Mouse (Mus musculus) limb, embryonic 14.5 days (tissue): Measurements from ENCODE around the gene Gstp2. TPM values are rescaled to one million over a fixed set of nuclear protein-coding genes. Genes with fewer than 3 reads are reported as not detected.

ENCODE experiments used
- ATAC-seq: fragments of 200-750 bp; cut with Nextera tagmentation; 2 replicates; pipeline ENCODE4 v1.8.0; 2017; ENCODE audit warnings: low read depth, moderate number of reproducible peaks, moderate TSS enrichment; ENCODE audit not compliant: low FRiP score
- DNase-seq: peaks from one replicate; pipeline ENCODE4 v3.0.0-alpha.2; 2015; ENCODE audit warnings: low spot score
- H3K27ac ChIP-seq: fragments of 300-500 bp; sonication (generic); replicated peaks from 2 replicates; pipeline ENCODE4 v1.5.1; 2014; ENCODE audit warnings: low read depth, mild to moderate bottlenecking, low read length, moderate library complexity, mixed read lengths
- H3K27me3 ChIP-seq: fragments of 300-500 bp; sonication (generic); 2 replicates; pipeline ENCODE4 v1.6.1; 2014; ENCODE audit warnings: low read length, mixed read lengths; ENCODE audit not compliant: control insufficient read depth, insufficient read depth
- H3K36me3 ChIP-seq: fragments of 300-500 bp; sonication (generic); 2 replicates; pipeline ENCODE4 v1.6.1; 2014; ENCODE audit warnings: mild to moderate bottlenecking, low read length, moderate library complexity, mixed read lengths; ENCODE audit not compliant: control insufficient read depth, insufficient read depth
- H3K4me1 ChIP-seq: fragments of 300-500 bp; sonication (generic); 2 replicates; pipeline ENCODE4 v1.6.1; 2014; ENCODE audit warnings: antibody characterized with exemption, low read length, mixed read lengths; ENCODE audit not compliant: control insufficient read depth, insufficient read depth
- H3K4me2 ChIP-seq: fragments of 300-500 bp; sonication (generic); replicated peaks from 2 replicates; pipeline ENCODE4 v1.6.1; 2014; ENCODE audit warnings: low read depth, mild to moderate bottlenecking, low read length, moderate library complexity; ENCODE audit not compliant: severe bottlenecking
- H3K4me3 ChIP-seq: fragments of 300-500 bp; sonication (generic); replicated peaks from 2 replicates; pipeline ENCODE4 v1.5.1; 2014; ENCODE audit warnings: low read length
- H3K9ac ChIP-seq: fragments of 300-500 bp; sonication (generic); 2 replicates; pipeline ENCODE4 v1.6.1; 2014; ENCODE audit warnings: mild to moderate bottlenecking, low read depth, low read length, moderate library complexity; ENCODE audit not compliant: severe bottlenecking
- H3K9me3 ChIP-seq: fragments of 300-500 bp; sonication (generic); 2 replicates; pipeline ENCODE4 v1.6.1; 2016; ENCODE audit warnings: low read length; ENCODE audit not compliant: control insufficient read depth
- POLR2A ChIP-seq: fragments of 200-500 bp; IDR thresholded peaks from 2 replicates; pipeline ENCODE4 v1.8.0; 2012; ENCODE audit warnings: inconsistent platforms, mild to moderate bottlenecking, moderate library complexity, borderline replicate concordance; ENCODE audit not compliant: insufficient read depth, insufficient read length; ENCODE audit errors: extremely low read depth
- WGBS: fragments of 180-500 bp; shearing (Covaris S2); extraction: QIAGEN DNeasy Blood & Tissue Kit; methylation state at CpG from one replicate; pipeline ENCODE4 v1.1.7; 2014; 5-methylcytosine and 5-hydroxymethylcytosine counted together
- polyA plus RNA-seq, 2 experiments: library from polyadenylated mRNA; depleted of rRNA in 1 of 2; stranded (reverse) in 1 of 2; unstranded in 1 of 2; fragments of >200 nt; fragmentation: Nextera tagmentation in 1 of 2; extraction: Ambion mirVana in 1 of 2; gene quantifications; 2 replicates each; pipeline versions ENCODE4 v1.2.1 to v1.2.3; 2012 to 2014

Gstp2 gene
- polyA plus RNA-seq, 2 experiments = 1.7 to 10.8 TPM

DNA sequence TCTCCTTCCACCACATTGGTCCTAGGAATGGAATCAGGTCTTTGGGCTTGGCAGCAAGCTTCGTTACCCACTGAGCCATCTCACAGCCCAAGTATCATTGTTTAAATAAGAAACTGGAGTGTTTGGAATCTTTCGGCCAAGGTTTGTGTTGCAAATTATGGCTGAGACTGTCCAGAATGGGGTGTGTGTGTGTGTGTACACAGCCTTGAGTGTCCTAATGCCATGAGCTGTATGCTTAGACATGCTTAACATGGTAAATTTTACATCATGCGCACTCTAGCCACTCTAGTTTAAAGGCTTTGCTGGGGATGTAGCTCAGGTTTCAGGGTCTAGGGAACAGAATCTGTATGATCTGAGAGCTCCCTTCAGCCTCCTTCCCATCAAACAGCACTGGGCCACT, 50.3 kb downstream of the Gstp2 start:
- TF ChIP-seq POLR2A = no peak
- no peak overlapping the region for H3K4me3 ChIP-seq
- no peaks in the 10 kb centered on the region for H3K36me3 ChIP-seq
- no peaks in the 10 kb centered on the region for H3K9me3 ChIP-seq
- no peak overlapping the region for H3K27ac ChIP-seq
- WGBS = 91% methylated on average over 3 of the region's 3 CpGs
- no peak overlapping the region for H3K9ac ChIP-seq
- H3K4me1 ChIP-seq = peaks cover 4% of the 10 kb centered on the region; the same call in 1 of the 2 replicates
- H3K27me3 ChIP-seq = no peaks in the 10 kb centered on the region
- DNase-seq (no peak), ATAC-seq (no peak)
- no peak overlapping the region for H3K4me2 ChIP-seq

DNA sequence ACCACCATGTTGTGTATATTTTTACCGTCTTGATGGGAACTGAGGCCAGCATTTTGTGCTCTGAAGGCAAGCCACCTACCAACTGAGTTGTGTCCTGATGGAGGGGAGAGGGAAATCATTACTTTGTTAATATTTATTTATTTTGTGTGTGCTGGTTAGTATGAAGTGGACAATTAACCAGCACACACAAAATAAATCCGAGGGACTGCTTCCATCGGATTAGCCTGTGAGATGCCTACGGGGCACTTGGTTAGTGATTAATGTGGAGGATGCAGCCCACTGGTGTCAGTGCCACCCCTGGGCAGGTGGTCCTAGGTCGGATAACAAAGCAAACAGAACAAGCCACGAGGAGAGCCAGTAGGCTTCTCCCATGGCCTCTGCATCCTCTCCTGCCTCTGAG, 50.9 kb downstream of the Gstp2 start:
- no peak overlapping the region for H3K4me2 ChIP-seq
- H3K36me3 ChIP-seq = no peaks in the 10 kb centered on the region
- ATAC-seq (no peak), DNase-seq (no peak)
- no peak for TF ChIP-seq POLR2A
- no peaks in the 10 kb centered on the region for H3K9me3 ChIP-seq
- WGBS = 74% methylated on average over 6 of the region's 6 CpGs
- no peak overlapping the region for H3K9ac ChIP-seq
- no peaks in the 10 kb centered on the region for H3K27me3 ChIP-seq
- H3K27ac ChIP-seq = no peak overlapping the region
- peaks cover 4% of the 10 kb centered on the region; the same call in 1 of the 2 replicates for H3K4me1 ChIP-seq
- no peak overlapping the region for H3K4me3 ChIP-seq

DNA sequence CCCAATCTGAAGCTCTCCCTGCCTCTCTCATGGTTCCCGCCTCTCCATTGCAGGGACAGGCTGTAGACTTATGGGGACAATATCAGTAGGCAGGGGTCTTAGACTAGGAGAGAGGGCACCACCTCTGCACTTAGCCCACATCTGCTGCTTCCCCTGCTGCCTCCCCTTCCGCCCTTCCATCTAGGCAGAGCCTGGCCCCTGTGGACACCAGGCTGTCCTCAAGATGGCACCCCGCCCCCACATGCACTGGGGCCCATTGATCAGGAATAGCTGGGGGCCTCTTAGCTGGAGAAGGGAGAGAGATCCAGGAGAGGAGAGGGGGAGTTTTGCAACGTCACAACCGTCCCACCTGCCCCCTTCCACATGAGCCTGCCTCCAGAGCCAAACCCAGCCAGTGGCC, 53.4 kb downstream of the Gstp2 start, which contains the start of gene Tbx10:
Gene Tbx10 (plus strand): TSS at position 337 of the 400 bp plus-strand sequence.
- Histone ChIP-seq H3K36me3 (no peaks in the 10 kb centered on the region), H3K27ac (no peak within 1 kb of the TSS), H3K9me3 (peaks cover 4% of the 10 kb centered on the region; the same call in 1 of the 2 replicates), H3K4me2 (no peak within 1 kb of the TSS), H3K4me3 (no peak within 1 kb of the TSS), H3K4me1 (no peaks in the 10 kb centered on the region), H3K27me3 (no peaks in the 10 kb centered on the region), H3K9ac (no peak within 1 kb of the TSS)
- ATAC-seq (no peak), DNase-seq (no peak)
- no peak for TF ChIP-seq POLR2A
- 48% methylated on average over 5 of the region's 5 CpGs for WGBS

DNA sequence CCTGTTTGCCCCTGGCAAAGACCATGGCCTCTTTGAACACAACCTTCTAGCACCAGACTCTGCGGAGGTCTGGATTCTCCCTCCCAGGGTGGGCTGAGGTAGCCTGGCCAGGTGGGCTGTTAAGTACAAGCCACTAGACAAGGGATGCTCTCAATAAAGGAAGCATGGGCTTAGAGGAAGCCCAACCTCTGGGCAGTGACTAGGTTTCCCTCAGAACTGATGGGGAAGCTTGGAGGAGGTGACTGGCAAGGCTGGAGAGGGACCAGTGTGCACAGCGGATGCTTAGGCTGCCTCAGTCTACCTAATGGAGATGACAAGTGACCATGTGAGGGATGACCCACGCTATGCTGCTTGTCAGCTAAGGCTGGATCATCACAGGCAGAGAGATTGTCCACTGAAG, 53.9 kb downstream of the Gstp2 start:
- H3K9ac ChIP-seq = no peak overlapping the region
- TF ChIP-seq POLR2A = no peak
- H3K4me2 ChIP-seq = no peak overlapping the region
- no peaks in the 10 kb centered on the region for H3K36me3 ChIP-seq
- no peak overlapping the region for H3K27ac ChIP-seq
- H3K4me3 ChIP-seq = no peak overlapping the region
- no peak for ATAC-seq
- H3K4me1 ChIP-seq = peaks cover 1% of the 10 kb centered on the region
- no peak for DNase-seq
- peaks cover 4% of the 10 kb centered on the region; the same call in 1 of the 2 replicates for H3K9me3 ChIP-seq
- no peaks in the 10 kb centered on the region for H3K27me3 ChIP-seq
- WGBS = 76% methylated on average over 3 of the region's 3 CpGs

DNA sequence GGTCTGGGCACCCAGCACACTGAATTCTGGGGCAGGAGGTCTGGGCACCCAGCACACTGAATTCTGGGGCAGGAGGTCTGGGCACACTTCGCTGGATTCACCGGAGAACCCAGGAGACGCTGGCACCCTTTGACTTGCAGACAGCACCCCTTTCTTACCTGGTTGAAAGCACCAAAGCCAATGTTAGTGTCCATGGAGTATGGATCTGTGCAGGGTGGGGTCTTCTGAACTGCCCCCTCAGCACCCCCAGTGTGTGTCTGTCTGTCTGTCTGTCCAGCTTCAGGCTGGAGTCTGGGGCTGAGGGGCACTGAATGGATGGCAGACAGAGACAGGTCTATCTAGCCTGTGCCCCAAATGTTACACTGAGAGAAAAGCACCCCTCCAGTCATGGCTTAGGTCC, 54.3 kb downstream of the Gstp2 start:
- H3K27me3 ChIP-seq = no peaks in the 10 kb centered on the region
- no peak overlapping the region for H3K9ac ChIP-seq
- ATAC-seq (no peak), DNase-seq (no peak)
- no peaks in the 10 kb centered on the region for H3K36me3 ChIP-seq
- peaks cover 5% of the 10 kb centered on the region for H3K4me1 ChIP-seq
- no peak overlapping the region for H3K4me2 ChIP-seq
- no peak overlapping the region for H3K27ac ChIP-seq
- H3K4me3 ChIP-seq = no peak overlapping the region
- peaks cover 4% of the 10 kb centered on the region; the same call in 1 of the 2 replicates for H3K9me3 ChIP-seq
- TF ChIP-seq POLR2A = no peak
- 94% methylated on average over 3 of the region's 3 CpGs for WGBS

DNA sequence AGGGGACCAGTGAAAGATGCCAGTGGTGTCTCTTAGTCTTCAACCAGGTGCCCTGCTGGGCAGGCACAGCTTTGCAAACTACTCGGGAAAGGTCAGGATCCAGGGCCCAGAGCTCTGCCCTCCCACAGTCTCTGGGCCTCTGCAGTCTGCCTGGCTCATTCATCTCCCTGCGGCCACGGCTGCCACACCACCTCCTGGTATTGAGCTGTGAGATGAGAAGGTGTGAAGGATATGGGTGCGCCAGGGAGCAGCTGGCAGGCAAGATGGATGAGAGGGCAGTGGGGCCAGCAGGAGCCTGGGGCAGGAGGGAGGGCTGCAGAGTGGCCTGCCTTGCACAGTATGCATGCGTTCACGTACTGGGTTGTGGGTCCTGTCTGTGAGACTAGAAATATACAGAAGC, 55.0 kb downstream of the Gstp2 start:
- Histone ChIP-seq H3K4me3 (no peak overlapping the region), H3K9ac (no peak overlapping the region), H3K9me3 (peaks cover 4% of the 10 kb centered on the region; the same call in 1 of the 2 replicates), H3K27ac (no peak overlapping the region), H3K4me1 (peaks cover 13% of the 10 kb centered on the region), H3K27me3 (no peaks in the 10 kb centered on the region), H3K4me2 (no peak overlapping the region), H3K36me3 (no peaks in the 10 kb centered on the region)
- no peak for TF ChIP-seq POLR2A
- no peak for ATAC-seq
- no peak for DNase-seq
- 20% methylated on average over 6 of the region's 6 CpGs for WGBS

Other genes with a start within 250 kb of the Gstp2 start
Only the 30 nearest of the 33 such genes appear.
- 145 and 191 TPM in 2 replicates for gene Tcirg1, start 138.9 kb downstream of the Gstp2 start, polyA plus RNA-seq (2012; rRNA removed)
- gene Tcirg1, start 138.9 kb downstream of the Gstp2 start, polyA plus RNA-seq (2014; fragmentation: Nextera tagmentation; extraction: Ambion mirVana) = 36.8 and 37.8 TPM in 2 replicates
- 186 and 202 TPM in 2 replicates for gene Ndufs8, start 133.2 kb downstream of the Gstp2 start, polyA plus RNA-seq (2012; rRNA removed)
- 314 and 322 TPM in 2 replicates for gene Ndufs8, start 133.2 kb downstream of the Gstp2 start, polyA plus RNA-seq (2014; fragmentation: Nextera tagmentation; extraction: Ambion mirVana)
- gene Aldh3b1, start 116.2 kb downstream of the Gstp2 start, polyA plus RNA-seq (2012; rRNA removed) = 1.8 and 1.9 TPM in 2 replicates
- gene Aldh3b1, start 116.2 kb downstream of the Gstp2 start, polyA plus RNA-seq (2014; fragmentation: Nextera tagmentation; extraction: Ambion mirVana) = 2.6 and 2.9 TPM in 2 replicates
- gene Unc93b1, start 110.8 kb downstream of the Gstp2 start, polyA plus RNA-seq (2012; rRNA removed) = 33.3 and 40.7 TPM in 2 replicates
- gene Unc93b1, start 110.8 kb downstream of the Gstp2 start, polyA plus RNA-seq (2014; fragmentation: Nextera tagmentation; extraction: Ambion mirVana) = 21.9 and 23.3 TPM in 2 replicates
- gene Aldh3b3, start 87.4 kb downstream of the Gstp2 start, polyA plus RNA-seq (2012; rRNA removed) = 0.32 and 0.52 TPM in 2 replicates
- 0.33 and 0.39 TPM in 2 replicates for gene Aldh3b3, start 87.4 kb downstream of the Gstp2 start, polyA plus RNA-seq (2014; fragmentation: Nextera tagmentation; extraction: Ambion mirVana)
- gene Aldh3b2, start 73.7 kb downstream of the Gstp2 start, polyA plus RNA-seq (2012; rRNA removed) = 10.7 and 14.5 TPM in 2 replicates
- 28.1 and 30.3 TPM in 2 replicates for gene Aldh3b2, start 73.7 kb downstream of the Gstp2 start, polyA plus RNA-seq (2014; fragmentation: Nextera tagmentation; extraction: Ambion mirVana)
- gene Acy3, start 59.5 kb downstream of the Gstp2 start, polyA plus RNA-seq (2012; rRNA removed) = 9.4 and 12.8 TPM in 2 replicates
- 6.7 and 9.2 TPM in 2 replicates for gene Acy3, start 59.5 kb downstream of the Gstp2 start, polyA plus RNA-seq (2014; fragmentation: Nextera tagmentation; extraction: Ambion mirVana)
- 0.08 and 0.12 TPM in 2 replicates for gene Tbx10, start 53.3 kb downstream of the Gstp2 start, polyA plus RNA-seq (2012; rRNA removed)
- 0.28 TPM in 1 of 2 replicates, not detected in the other for gene Tbx10, start 53.3 kb downstream of the Gstp2 start, polyA plus RNA-seq (2014; fragmentation: Nextera tagmentation; extraction: Ambion mirVana)
- 18.3 and 21.0 TPM in 2 replicates for gene Nudt8, start 45.4 kb downstream of the Gstp2 start, polyA plus RNA-seq (2012; rRNA removed)
- gene Nudt8, start 45.4 kb downstream of the Gstp2 start, polyA plus RNA-seq (2014; fragmentation: Nextera tagmentation; extraction: Ambion mirVana) = 35.8 and 38.9 TPM in 2 replicates
- gene Gm49405, start 45.4 kb downstream of the Gstp2 start, polyA plus RNA-seq (2012; rRNA removed) = 7.0 and 8.0 TPM in 2 replicates
- gene Gm49405, start 45.4 kb downstream of the Gstp2 start, polyA plus RNA-seq (2014; fragmentation: Nextera tagmentation; extraction: Ambion mirVana) = 2.3 and 3.3 TPM in 2 replicates
- 19.6 and 22.4 TPM in 2 replicates for gene Doc2g, start 42.7 kb downstream of the Gstp2 start, polyA plus RNA-seq (2012; rRNA removed)
- 3.4 and 3.9 TPM in 2 replicates for gene Doc2g, start 42.7 kb downstream of the Gstp2 start, polyA plus RNA-seq (2014; fragmentation: Nextera tagmentation; extraction: Ambion mirVana)
- gene Ndufv1, start 33.2 kb downstream of the Gstp2 start, polyA plus RNA-seq (2012; rRNA removed) = 141 and 157 TPM in 2 replicates
- gene Ndufv1, start 33.2 kb downstream of the Gstp2 start, polyA plus RNA-seq (2014; fragmentation: Nextera tagmentation; extraction: Ambion mirVana) = 193 and 194 TPM in 2 replicates
- 291 and 325 TPM in 2 replicates for gene Gstp1, start 8.0 kb downstream of the Gstp2 start, polyA plus RNA-seq (2012; rRNA removed)
- gene Gstp1, start 8.0 kb downstream of the Gstp2 start, polyA plus RNA-seq (2014; fragmentation: Nextera tagmentation; extraction: Ambion mirVana) = 508 and 540 TPM in 2 replicates
- gene Gstp3, start 13.5 kb upstream of the Gstp2 start, polyA plus RNA-seq (2012; rRNA removed) = 0.63 and 0.69 TPM in 2 replicates
- gene Gstp3, start 13.5 kb upstream of the Gstp2 start, polyA plus RNA-seq (2014; fragmentation: Nextera tagmentation; extraction: Ambion mirVana) = 0.41 and 0.47 TPM in 2 replicates
- gene Cabp2, start 35.6 kb upstream of the Gstp2 start, polyA plus RNA-seq (2012; rRNA removed) = not detected in 2 replicates
- gene Cabp2, start 35.6 kb upstream of the Gstp2 start, polyA plus RNA-seq (2014; fragmentation: Nextera tagmentation; extraction: Ambion mirVana) = not detected in 2 replicates
- 45.2 and 52.1 TPM in 2 replicates for gene Cdk2ap2, start 51.2 kb upstream of the Gstp2 start, polyA plus RNA-seq (2012; rRNA removed)
- gene Cdk2ap2, start 51.2 kb upstream of the Gstp2 start, polyA plus RNA-seq (2014; fragmentation: Nextera tagmentation; extraction: Ambion mirVana) = 67.0 and 67.6 TPM in 2 replicates
- 16.2 and 20.8 TPM in 2 replicates for gene Pitpnm1, start 54.0 kb upstream of the Gstp2 start, polyA plus RNA-seq (2012; rRNA removed)
- gene Pitpnm1, start 54.0 kb upstream of the Gstp2 start, polyA plus RNA-seq (2014; fragmentation: Nextera tagmentation; extraction: Ambion mirVana) = 4.5 and 6.7 TPM in 2 replicates
- gene Aip, start 79.8 kb upstream of the Gstp2 start, polyA plus RNA-seq (2012; rRNA removed) = 96.0 and 119 TPM in 2 replicates
- gene Aip, start 79.8 kb upstream of the Gstp2 start, polyA plus RNA-seq (2014; fragmentation: Nextera tagmentation; extraction: Ambion mirVana) = 86.4 and 95.7 TPM in 2 replicates
- gene Gpr152, start 93.8 kb upstream of the Gstp2 start, polyA plus RNA-seq (2012; rRNA removed) = 0.01 and 0.05 TPM in 2 replicates
- gene Gpr152, start 93.8 kb upstream of the Gstp2 start, polyA plus RNA-seq (2014; fragmentation: Nextera tagmentation; extraction: Ambion mirVana) = not detected in 2 replicates
- gene Cabp4, start 98.0 kb upstream of the Gstp2 start, polyA plus RNA-seq (2012; rRNA removed) = 0.05 and 0.06 TPM in 2 replicates
- 0.10 TPM in 2 replicates for gene Cabp4, start 98.0 kb upstream of the Gstp2 start, polyA plus RNA-seq (2014; fragmentation: Nextera tagmentation; extraction: Ambion mirVana)
- 229 and 261 TPM in 2 replicates for gene Coro1b, start 102.6 kb upstream of the Gstp2 start, polyA plus RNA-seq (2012; rRNA removed)
- gene Coro1b, start 102.6 kb upstream of the Gstp2 start, polyA plus RNA-seq (2014; fragmentation: Nextera tagmentation; extraction: Ambion mirVana) = 148 and 153 TPM in 2 replicates
- gene Ptprcap, start 107.6 kb upstream of the Gstp2 start, polyA plus RNA-seq (2012; rRNA removed) = 7.0 and 8.9 TPM in 2 replicates
- 7.8 and 8.9 TPM in 2 replicates for gene Ptprcap, start 107.6 kb upstream of the Gstp2 start, polyA plus RNA-seq (2014; fragmentation: Nextera tagmentation; extraction: Ambion mirVana)
- 76.4 and 85.1 TPM in 2 replicates for gene Rps6kb2, start 117.3 kb upstream of the Gstp2 start, polyA plus RNA-seq (2012; rRNA removed)
- 43.0 and 47.2 TPM in 2 replicates for gene Rps6kb2, start 117.3 kb upstream of the Gstp2 start, polyA plus RNA-seq (2014; fragmentation: Nextera tagmentation; extraction: Ambion mirVana)
- gene Carns1, start 129.5 kb upstream of the Gstp2 start, polyA plus RNA-seq (2012; rRNA removed) = 2.6 and 5.6 TPM in 2 replicates
- gene Carns1, start 129.5 kb upstream of the Gstp2 start, polyA plus RNA-seq (2014; fragmentation: Nextera tagmentation; extraction: Ambion mirVana) = 1.4 and 1.8 TPM in 2 replicates
- 4.5 and 5.8 TPM in 2 replicates for gene Tbc1d10c, start 145.3 kb upstream of the Gstp2 start, polyA plus RNA-seq (2012; rRNA removed)
- gene Tbc1d10c, start 145.3 kb upstream of the Gstp2 start, polyA plus RNA-seq (2014; fragmentation: Nextera tagmentation; extraction: Ambion mirVana) = 3.5 and 3.9 TPM in 2 replicates
- gene Ppp1ca, start 146.0 kb upstream of the Gstp2 start, polyA plus RNA-seq (2012; rRNA removed) = 490 and 517 TPM in 2 replicates
- 794 and 821 TPM in 2 replicates for gene Ppp1ca, start 146.0 kb upstream of the Gstp2 start, polyA plus RNA-seq (2014; fragmentation: Nextera tagmentation; extraction: Ambion mirVana)
- gene Rad9a, start 155.6 kb upstream of the Gstp2 start, polyA plus RNA-seq (2012; rRNA removed) = 57.5 and 75.5 TPM in 2 replicates
- 33.3 and 38.0 TPM in 2 replicates for gene Rad9a, start 155.6 kb upstream of the Gstp2 start, polyA plus RNA-seq (2014; fragmentation: Nextera tagmentation; extraction: Ambion mirVana)
- 42.8 and 61.2 TPM in 2 replicates for gene Clcf1, start 168.2 kb upstream of the Gstp2 start, polyA plus RNA-seq (2012; rRNA removed)
- gene Clcf1, start 168.2 kb upstream of the Gstp2 start, polyA plus RNA-seq (2014; fragmentation: Nextera tagmentation; extraction: Ambion mirVana) = 7.7 and 8.7 TPM in 2 replicates
- 0.83 and 1.0 TPM in 2 replicates for gene AC109138.7, start 168.3 kb upstream of the Gstp2 start, polyA plus RNA-seq (2012; rRNA removed)
- not detected in 2 replicates for gene AC109138.7, start 168.3 kb upstream of the Gstp2 start, polyA plus RNA-seq (2014; fragmentation: Nextera tagmentation; extraction: Ambion mirVana)
- gene Pold4, start 185.9 kb upstream of the Gstp2 start, polyA plus RNA-seq (2012; rRNA removed) = 48.0 and 50.7 TPM in 2 replicates
- 26.5 and 28.4 TPM in 2 replicates for gene Pold4, start 185.9 kb upstream of the Gstp2 start, polyA plus RNA-seq (2014; fragmentation: Nextera tagmentation; extraction: Ambion mirVana)